9 mouse cellular contexts compared by ENCODE assay signal in the genomic region with DNA sequence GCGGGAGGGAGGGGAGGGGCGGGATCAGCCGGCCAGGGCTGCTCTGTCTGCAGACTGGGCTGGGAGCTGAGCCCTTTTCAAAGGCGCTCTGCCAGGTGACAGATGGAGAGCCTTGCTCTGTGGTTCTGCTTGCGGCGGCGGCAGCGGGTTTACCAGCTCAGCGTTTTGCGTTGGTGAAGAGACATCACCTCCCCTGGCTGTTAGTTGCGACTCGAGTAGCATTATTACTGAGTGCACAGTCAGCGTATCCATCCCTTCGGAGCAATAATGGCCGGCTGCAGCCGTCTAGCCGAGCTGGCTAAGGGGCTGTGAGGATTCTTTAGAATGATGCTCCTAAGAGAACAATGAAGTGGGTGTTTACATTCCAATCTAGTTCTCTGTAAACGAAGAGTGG. TPM values are rescaled to one million over a fixed set of nuclear protein-coding genes. Genes with fewer than 3 reads are reported as not detected.
DNase-seq lines count a peak whose midpoint lies in the region; ATAC-seq and TF ChIP-seq lines count a peak whose summit lies in the region.
"Had no signal": no experiment of that assay in that cellular context is flagged by ENCODE, and none has a peak within 500 bp of the region (broad histone marks: within the 10 kb centered on the region; RNA-seq: fewer than 3 reads in every experiment).

No protein-coding gene starts in this region.

- H3K36me3 ChIP-seq in embryonic facial prominence, embryonic 12.5 days, result no peaks in the 10 kb centered on the region
- H3K36me3 ChIP-seq in heart, embryonic 11.5 days (ENCODE audit: control insufficient read depth, insufficient read depth, low read length), result no peaks in the 10 kb centered on the region
- H3K36me3 ChIP-seq in liver, embryonic 15.5 days (replicated peaks), result no peaks in the 10 kb centered on the region
- H3K36me3 ChIP-seq: G1E had no signal

- H3K27me3 ChIP-seq in embryonic facial prominence, embryonic 12.5 days, result no peaks in the 10 kb centered on the region
- H3K27me3 ChIP-seq in heart, embryonic 11.5 days (ENCODE audit: control insufficient read depth, insufficient read depth, low read length), result no peaks in the 10 kb centered on the region
- H3K27me3 ChIP-seq in liver, embryonic 15.5 days, result peaks cover 21% of the 10 kb centered on the region

- no peak for TF ChIP-seq CTCF in olfactory bulb, adult 2 months (IDR thresholded peaks at IDR 0.05; ENCODE audit: insufficient read depth, low read depth, low read length)

- H3K9me3 ChIP-seq in embryonic facial prominence, embryonic 12.5 days, result no peaks in the 10 kb centered on the region
- no peaks in the 10 kb centered on the region for H3K9me3 ChIP-seq in heart, embryonic 11.5 days (replicated peaks; ENCODE audit: control insufficient read depth, low read length)
- H3K9me3 ChIP-seq in liver, embryonic 15.5 days (replicated peaks), result no peaks in the 10 kb centered on the region

- peak; percentile 73; the same call in 1 of the 2 replicates for ATAC-seq in embryonic facial prominence, embryonic 12.5 days (ENCODE audit: insufficient number of reproducible peaks, insufficient read depth, low FRiP score, low TSS enrichment)
- 0 out of 2 replicates have a peak, but pooled peaks have one; percentile 72 for ATAC-seq in heart, embryonic 11.5 days (replicated peaks; ENCODE audit: insufficient number of reproducible peaks, low FRiP score, low TSS enrichment)
- peak; percentile 21; the same call in 1 of the 2 replicates for ATAC-seq in liver, embryonic 15.5 days (ENCODE audit: insufficient read depth)

- peak overlapping the region; percentile 43 for H3K4me3 ChIP-seq in embryonic facial prominence, embryonic 12.5 days
- peak overlapping the region; percentile 49 for H3K4me3 ChIP-seq in heart, embryonic 11.5 days (ENCODE audit: low read depth, low read length)
- H3K4me3 ChIP-seq in liver, embryonic 15.5 days (replicated peaks), result peak overlapping the region; percentile 45
- H3K4me3 ChIP-seq in olfactory bulb, adult 2 months (ENCODE audit: insufficient read depth, low read depth, low read length), result peak overlapping the region; percentile 49

- peak; percentile 47 to 56 for DNase-seq in lung, adult 18-20 months
- no peak for DNase-seq in lung, postnatal 25 days (ENCODE audit: low spot score)
- DNase-seq in kidney, postnatal 4 days, result peak; percentile 65 to 71
- DNase-seq in thymus, postnatal 25 days, result peak; percentile 73

- H3K27ac ChIP-seq in embryonic facial prominence, embryonic 12.5 days, result peak overlapping the region; percentile 88
- 0 out of 2 replicates have a peak overlapping the region, but pooled peaks have one; percentile 4 for H3K27ac ChIP-seq in heart, embryonic 11.5 days (ENCODE audit: low read depth, low read length)
- H3K27ac ChIP-seq in liver, embryonic 15.5 days (replicated peaks), result no peak overlapping the region
- peak overlapping the region; percentile 95 for H3K27ac ChIP-seq in olfactory bulb, adult 2 months (ENCODE audit: insufficient read depth, low read depth, low read length)

- 0 out of 2 replicates have a peak, but pooled peaks have one; percentile 26 for TF ChIP-seq POLR2A in olfactory bulb, adult 2 months (IDR thresholded peaks at IDR 0.05; ENCODE audit: insufficient read depth, low read depth, low read length)

- peaks cover 19% of the 10 kb centered on the region for H3K4me1 ChIP-seq in embryonic facial prominence, embryonic 12.5 days
- 0 out of 2 replicates have a peak, but pooled peaks cover 4% of the 10 kb centered on the region for H3K4me1 ChIP-seq in heart, embryonic 11.5 days (ENCODE audit: control insufficient read depth, insufficient read depth, low read length)
- peaks cover 40% of the 10 kb centered on the region for H3K4me1 ChIP-seq in liver, embryonic 15.5 days (replicated peaks)
- H3K4me1 ChIP-seq in olfactory bulb, adult 2 months (ENCODE audit: control insufficient read depth, insufficient read depth, low read length), result peaks cover 11% of the 10 kb centered on the region

- 0% methylated on average over 17 of the region's 18 CpGs for WGBS in embryonic facial prominence, embryonic 12.5 days
- WGBS in heart, embryonic 11.5 days (ENCODE audit: insufficient replicate concordance), result 1% methylated on average over 18 of the region's 18 CpGs
- WGBS in liver, embryonic 15.5 days (ENCODE audit: insufficient replicate concordance), result 2% methylated on average over 18 of the region's 18 CpGs
- under 1% methylated on average over 18 of the region's 18 CpGs for WGBS in olfactory bulb, adult 2 months

- peak overlapping the region; percentile 46 for H3K9ac ChIP-seq in embryonic facial prominence, embryonic 12.5 days
- H3K9ac ChIP-seq in heart, embryonic 11.5 days (ENCODE audit: low read depth, low read length), result peak overlapping the region; percentile 71; the same call in 1 of the 2 replicates
- no peak overlapping the region for H3K9ac ChIP-seq in liver, embryonic 15.5 days

- H3K4me2 ChIP-seq in embryonic facial prominence, embryonic 12.5 days (replicated peaks), result peak overlapping the region; percentile 84
- peak overlapping the region; percentile 92 for H3K4me2 ChIP-seq in heart, embryonic 11.5 days
- H3K4me2 ChIP-seq in liver, embryonic 15.5 days, result peak overlapping the region; percentile 74

RNA-seq across cellular contexts. Expression of a gene that starts 0.7 kb away (rescaled TPM):
- 0.63 and 0.70 TPM in 2 replicates for polyA plus RNA-seq in embryonic facial prominence, embryonic 12.5 days (2016; fragmentation: Nextera tagmentation; extraction: Ambion mirVana)
- 0.52 and 0.57 TPM in 2 replicates for polyA plus RNA-seq in heart, embryonic 11.5 days (2014; fragmentation: Nextera tagmentation; extraction: Ambion mirVana)
- polyA plus RNA-seq in liver, embryonic 15.5 days (2015; fragmentation: Nextera tagmentation; extraction: Ambion mirVana), result 0.17 TPM in 1 of 2 replicates, not detected in the other
- not detected in 2 replicates for polyA plus RNA-seq in olfactory bulb, adult 2 months (2012; ENCODE audit: insufficient read depth, insufficient read length, low replicate concordance, missing spikeins)
- polyA plus RNA-seq: G1E had no signal

RNA-seq across cellular contexts. Expression of a gene that starts 28.6 kb away (rescaled TPM):
- polyA plus RNA-seq in embryonic facial prominence, embryonic 12.5 days (2016; fragmentation: Nextera tagmentation; extraction: Ambion mirVana), result 0.89 and 1.3 TPM in 2 replicates
- polyA plus RNA-seq in heart, embryonic 11.5 days (2014; fragmentation: Nextera tagmentation; extraction: Ambion mirVana), result 0.75 and 0.96 TPM in 2 replicates
- polyA plus RNA-seq in liver, embryonic 15.5 days (2015; fragmentation: Nextera tagmentation; extraction: Ambion mirVana), result 0.22 TPM in 2 replicates
- polyA plus RNA-seq in olfactory bulb, adult 2 months (2012; ENCODE audit: insufficient read depth, insufficient read length, low replicate concordance, missing spikeins), result not detected in 2 replicates
- polyA plus RNA-seq: G1E had no signal

Comparison
In these comparisons a context has a peak if more than half of its experiments do, and no peak if none do; other contexts are left out.
1. ATAC-seq: peak in every context shown above with its lines; median percentile 73 in embryonic facial prominence, embryonic 12.5 days; 72 in heart, embryonic 11.5 days; 21 in liver, embryonic 15.5 days.